Mouse (Mus musculus) cerebellum, adult 2 months (tissue): ENCODE results near the gene Prkd3.

ENCODE experiments used
- CTCF ChIP-seq: fragments of 200-500 bp; IDR thresholded peaks from 2 replicates; pipeline ENCODE4 v1.5.1; 2011; ENCODE audit warnings: low read depth, mild to moderate bottlenecking, control low read depth, low read length, moderate library complexity, borderline replicate concordance; ENCODE audit not compliant: insufficient read depth
- POLR2A ChIP-seq: fragments of 200-500 bp; IDR thresholded peaks from 2 replicates; pipeline ENCODE4 v1.6.1; 2011; ENCODE audit warnings: low read length, control low read depth, borderline replicate concordance; ENCODE audit not compliant: insufficient read depth

- TF ChIP-seq CTCF (no peak), POLR2A (no peak)
Measured at GRCm38 (mm10) chr17:79015831-79016230, 4.8 kb downstream of the Prkd3 start.
